Mouse (Mus musculus) T-helper 17 cell (primary cell): ENCODE data around the gene Ets1.

Experiments
- in situ Hi-C, 2 experiments: fragments of 300-600 bp; cut with MboI, MseI; formaldehyde crosslinking; loops; 1 replicate in 1 of 2; 2 replicates in 1 of 2; pipeline ENCODE4 v1.15.1; 2025; ENCODE audit warnings: high pct_unique_total_duplicates in 2 of 2

Gene Ets1

GRCm38 (mm10) chr9:32661071-32661470 is 25.1 kb downstream of the Ets1 start:
- in situ Hi-C loops: no loop called here

GRCm38 (mm10) chr9:32661561-32661960 is 25.5 kb downstream of the Ets1 start:
- in situ Hi-C loops: no loop called here

- in situ Hi-C loops: no loop called here
Measured at GRCm38 (mm10) chr9:32666611-32667517, 30.8 kb downstream of the Ets1 start.

GRCm38 (mm10) chr9:32667518-32667908 is 31.5 kb downstream of the Ets1 start:
- in situ Hi-C loops: no loop called here

GRCm38 (mm10) chr9:32668075-32668673 is 32.2 kb downstream of the Ets1 start:
- in situ Hi-C loops: no loop called here

- in situ Hi-C loops: no loop called here
Measured at GRCm38 (mm10) chr9:32669397-32669796, 33.4 kb downstream of the Ets1 start.

- in situ Hi-C loops: no loop called here
Measured at GRCm38 (mm10) chr9:32671970-32672859, 36.2 kb downstream of the Ets1 start.

GRCm38 (mm10) chr9:32673923-32674322 is 37.9 kb downstream of the Ets1 start:
- in situ Hi-C loops: no loop called here

- in situ Hi-C loops: no loop called here
Measured at GRCm38 (mm10) chr9:32675671-32676409, 39.8 kb downstream of the Ets1 start.

GRCm38 (mm10) chr9:32676480-32676879 is 40.5 kb downstream of the Ets1 start:
- in situ Hi-C loops: no loop called here

- in situ Hi-C loops: no loop called here
Measured at GRCm38 (mm10) chr9:32677646-32678045, 41.6 kb downstream of the Ets1 start.

- in situ Hi-C loops: no loop called here
Measured at GRCm38 (mm10) chr9:32678120-32678757, 42.2 kb downstream of the Ets1 start.

- in situ Hi-C loops: no loop called here
Measured at GRCm38 (mm10) chr9:32679531-32679930, 43.5 kb downstream of the Ets1 start.

- in situ Hi-C loops: no loop called here
Measured at GRCm38 (mm10) chr9:32680201-32680600, 44.2 kb downstream of the Ets1 start.

- in situ Hi-C loops: loop anchor here in 1 of 2 experiments (5.0 kb wide), 1 partner anchor 74 kb away; no protein-coding TSS in a partner anchor
Measured at GRCm38 (mm10) chr9:32685793-32686558, 50.0 kb downstream of the Ets1 start.

- in situ Hi-C loops: loop anchor here in 1 of 2 experiments (5.0 kb wide), 1 partner anchor 76 kb away; no protein-coding TSS in a partner anchor
Measured at GRCm38 (mm10) chr9:32688351-32688750, 52.3 kb downstream of the Ets1 start.

GRCm38 (mm10) chr9:32691151-32691925 is 55.3 kb downstream of the Ets1 start:
- in situ Hi-C loops: loop anchor here in 1 of 2 experiments (5.0 to 10.0 kb wide), 3 partner anchors 39 to 187 kb away; no protein-coding TSS in a partner anchor

- in situ Hi-C loops: loop anchor here in 1 of 2 experiments (5.0 to 10.0 kb wide), 3 partner anchors 41 to 188 kb away; no protein-coding TSS in a partner anchor
Measured at GRCm38 (mm10) chr9:32692944-32693343, 56.9 kb downstream of the Ets1 start.

GRCm38 (mm10) chr9:32693411-32693810 is 57.4 kb downstream of the Ets1 start:
- in situ Hi-C loops: loop anchor here in 1 of 2 experiments (5.0 to 10.0 kb wide), 3 partner anchors 41 to 189 kb away; no protein-coding TSS in a partner anchor
